Mouse (Mus musculus) ovary, adult 18-20 months (tissue): ENCODE results near the gene Stpg4.

Source experiments
- DNase-seq: peaks from one replicate; pipeline ENCODE4 v3.0.0; 2022; ENCODE audit warnings: low spot score, mixed read lengths

The Stpg4 gene

DNA sequence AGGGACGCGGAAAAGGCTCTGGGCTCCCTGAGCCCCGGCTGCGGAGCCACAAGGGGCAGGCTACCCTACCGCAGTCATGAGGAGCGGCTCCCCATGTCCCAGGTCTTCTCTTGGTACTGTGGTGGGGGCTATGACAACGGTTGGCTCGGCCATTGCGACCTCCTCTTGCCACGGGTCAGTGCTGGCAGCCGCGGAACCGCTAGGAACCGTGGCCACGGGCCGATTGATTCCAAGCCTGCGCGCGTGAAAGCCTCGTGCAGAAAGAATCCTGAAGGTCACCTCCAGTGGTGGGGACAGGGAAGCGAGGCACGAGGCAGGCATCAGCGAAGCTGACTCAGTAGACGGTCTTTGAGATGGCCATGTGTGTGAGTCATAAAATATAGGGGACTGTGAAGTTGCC is at the start of gene Stpg4:
Gene Stpg4 (minus strand): TSS at position 231 of the 400 bp plus-strand sequence.
- DNase-seq, result no peak

DNA sequence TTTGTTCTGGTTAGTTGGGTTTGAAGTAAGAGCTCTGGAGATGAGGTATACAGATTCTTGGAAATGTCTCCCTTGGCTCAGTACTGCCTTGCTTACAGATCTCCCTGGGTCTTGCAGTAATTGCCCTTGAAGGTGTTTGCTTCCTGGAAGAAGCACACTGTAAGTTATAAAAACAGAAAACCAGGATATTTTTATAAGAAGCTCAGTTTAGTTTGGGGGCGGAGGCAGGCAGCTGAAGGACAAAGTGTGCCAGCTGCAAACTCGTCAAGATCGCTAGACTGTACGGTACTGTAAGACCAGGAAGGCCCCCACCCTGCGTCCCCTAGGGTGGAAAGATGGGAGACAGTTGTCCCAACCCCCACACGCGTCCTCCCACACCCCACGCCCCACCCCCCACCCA is 47.8 kb upstream of the Stpg4 start:
- no peak for DNase-seq

DNA sequence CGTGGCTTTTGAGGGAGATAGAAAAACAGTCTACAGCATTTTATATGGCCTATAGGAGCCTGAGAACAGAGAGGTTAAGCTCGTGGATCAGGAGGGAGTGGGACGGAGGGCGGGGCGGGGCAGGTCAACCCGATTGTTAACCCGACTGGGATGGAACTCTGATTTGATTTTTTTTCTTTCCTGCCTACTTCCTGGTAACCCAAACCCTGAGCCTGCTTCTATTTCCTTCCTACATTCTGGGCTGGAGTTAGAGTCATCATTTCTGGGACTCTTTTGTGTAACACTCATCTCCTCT is 46.9 kb upstream of the Stpg4 start:
- DNase-seq, result no peak

DNA sequence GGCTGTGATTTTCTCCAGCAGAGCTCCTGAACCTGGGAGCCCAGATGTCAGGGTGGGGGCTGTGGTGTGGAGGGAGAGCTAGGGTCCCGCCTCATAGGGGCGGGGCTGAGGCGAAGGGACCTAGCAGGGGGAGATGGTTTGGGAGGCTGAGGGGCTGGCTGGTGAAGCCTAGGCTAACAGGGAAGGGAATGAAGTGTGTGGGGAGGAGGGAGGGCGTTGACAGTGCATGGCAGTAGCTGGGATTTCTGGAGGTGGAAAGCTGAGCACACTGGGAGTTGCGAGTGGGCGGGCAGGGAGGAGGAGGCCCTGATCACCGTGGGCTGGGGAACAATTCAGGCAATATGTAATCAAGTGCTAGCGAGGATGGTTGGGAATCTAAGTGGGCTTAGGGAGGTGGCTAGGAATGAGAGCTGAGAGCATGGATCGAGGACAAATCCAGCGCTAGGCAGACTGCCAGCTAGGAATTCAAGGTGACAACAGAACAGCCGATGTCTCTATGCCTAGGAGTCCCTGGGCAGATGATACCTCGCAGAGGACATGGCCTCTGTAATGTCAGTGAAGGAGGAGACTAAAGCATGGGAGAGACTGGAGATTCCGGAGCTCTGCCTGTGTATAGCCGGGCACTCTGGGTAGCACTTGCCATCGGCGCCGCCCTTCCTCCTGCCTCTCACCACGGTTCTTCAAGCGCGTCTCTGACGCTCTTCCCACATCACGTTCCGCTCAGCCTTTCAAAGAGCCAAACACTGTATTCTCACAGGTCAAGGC is 46.4 kb upstream of the Stpg4 start:
- peak; percentile 49 for DNase-seq

DNA sequence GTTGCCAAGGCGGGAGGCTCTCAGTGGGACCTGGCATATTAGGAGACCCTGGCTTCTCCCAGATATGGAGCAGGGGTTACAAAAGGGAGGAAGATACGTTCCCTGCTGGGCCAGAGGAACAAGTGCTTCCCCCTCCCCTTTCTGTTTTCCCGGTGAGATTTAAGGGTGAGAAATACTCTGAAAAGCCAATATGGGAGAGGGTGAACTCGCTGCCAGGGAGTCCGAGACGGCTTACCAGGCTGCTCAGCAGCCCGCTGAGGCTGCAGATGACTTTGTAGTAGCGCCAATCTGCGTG is 45.8 kb upstream of the Stpg4 start:
- no peak for DNase-seq

DNA sequence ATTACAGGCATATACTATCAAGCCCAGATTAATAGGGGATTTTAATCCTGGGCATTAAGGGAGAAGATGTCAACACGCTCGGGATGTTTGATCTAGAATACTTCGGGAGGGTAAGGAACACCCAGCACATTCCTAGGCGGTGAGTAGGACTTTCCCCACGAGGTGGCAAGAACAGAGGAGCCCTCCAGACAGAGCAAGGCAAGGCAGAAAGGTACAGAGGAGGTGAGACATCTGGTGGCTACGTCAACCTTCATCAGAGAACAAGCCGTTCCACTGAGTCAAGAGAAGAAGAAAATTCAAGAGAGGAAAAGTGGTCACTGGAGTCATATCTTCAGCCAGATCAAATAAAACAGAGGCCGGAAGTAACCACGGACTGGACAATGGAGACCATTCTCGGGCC is 45.3 kb upstream of the Stpg4 start:
- no peak for DNase-seq

DNA sequence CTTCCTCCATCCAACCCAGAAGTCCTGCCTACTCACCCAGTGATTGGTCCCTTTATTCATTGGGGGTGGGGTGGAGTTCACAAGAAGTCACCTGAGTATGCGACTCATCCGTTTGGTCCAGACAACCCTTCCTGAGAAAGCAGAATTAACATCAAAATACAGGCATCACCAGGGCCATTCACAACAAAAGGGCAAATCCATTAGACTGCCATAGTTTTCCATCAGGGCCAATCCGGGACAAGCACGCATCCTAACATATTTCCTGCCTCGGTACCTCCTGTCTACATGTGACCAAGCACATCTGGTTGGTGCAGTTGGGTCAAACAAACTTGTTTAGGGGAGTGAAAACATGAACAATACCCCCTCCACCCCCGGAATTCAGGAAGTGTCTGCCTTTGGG is 44.1 kb upstream of the Stpg4 start:
- no peak for DNase-seq

DNA sequence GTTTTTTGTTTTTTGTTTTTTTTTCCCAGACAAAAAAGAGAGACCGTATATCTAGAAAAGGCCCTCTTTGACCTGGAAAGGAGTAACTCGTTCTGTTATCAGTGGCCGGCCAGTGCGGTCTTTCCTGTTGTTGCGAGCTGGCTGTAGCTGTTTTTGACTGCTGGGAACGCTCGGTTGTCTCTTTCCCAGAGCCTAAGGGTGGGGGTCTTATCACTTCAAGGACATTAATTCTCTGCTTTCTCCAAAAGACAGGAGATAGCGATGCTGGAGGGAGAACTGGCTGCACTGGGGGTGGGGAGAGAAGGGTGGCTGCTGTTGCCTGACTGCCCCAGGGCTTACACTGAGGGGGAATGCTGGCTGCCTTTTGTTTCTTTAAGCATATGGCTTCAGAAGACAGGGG is 43.3 kb upstream of the Stpg4 start:
- peak; percentile 56 for DNase-seq

DNA sequence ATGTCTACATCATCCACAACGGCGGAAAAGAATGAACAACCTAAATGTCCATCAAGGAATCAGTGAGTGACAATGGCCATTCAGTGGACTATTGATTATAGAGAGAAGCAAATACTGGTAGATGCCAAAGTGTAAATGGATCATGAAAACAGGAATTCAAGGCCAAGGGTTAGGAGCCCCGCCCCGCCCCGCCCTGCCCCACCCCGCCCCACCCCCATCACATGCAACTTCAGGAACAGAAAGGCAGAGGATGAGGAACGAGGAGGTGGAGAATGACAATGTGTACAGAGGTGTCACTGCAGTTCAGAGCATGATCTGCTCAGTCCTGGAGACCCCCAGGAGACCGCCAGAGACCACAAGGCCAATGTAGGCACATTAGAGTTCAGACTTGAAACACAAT is 42.7 kb upstream of the Stpg4 start:
- no peak for DNase-seq

DNA sequence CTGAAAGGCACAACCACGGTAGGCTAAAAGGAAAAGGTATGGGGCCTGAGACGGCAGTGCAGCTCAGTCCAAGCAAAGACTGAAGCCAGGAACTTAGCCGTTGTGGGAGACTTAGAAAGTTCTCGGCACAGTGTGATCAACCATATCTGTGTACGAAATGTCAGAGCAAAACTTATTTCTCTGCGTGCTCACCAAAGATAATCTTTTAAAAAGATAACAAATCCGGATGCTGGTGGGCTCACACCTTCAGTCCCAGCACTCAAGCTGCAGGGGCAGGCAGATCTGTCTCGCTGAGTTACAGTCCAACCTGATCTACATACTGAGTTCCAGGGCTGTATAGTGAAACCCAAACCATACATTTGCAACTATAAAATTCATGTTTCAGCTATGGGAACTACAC is 41.9 kb upstream of the Stpg4 start:
- DNase-seq, result no peak

DNA sequence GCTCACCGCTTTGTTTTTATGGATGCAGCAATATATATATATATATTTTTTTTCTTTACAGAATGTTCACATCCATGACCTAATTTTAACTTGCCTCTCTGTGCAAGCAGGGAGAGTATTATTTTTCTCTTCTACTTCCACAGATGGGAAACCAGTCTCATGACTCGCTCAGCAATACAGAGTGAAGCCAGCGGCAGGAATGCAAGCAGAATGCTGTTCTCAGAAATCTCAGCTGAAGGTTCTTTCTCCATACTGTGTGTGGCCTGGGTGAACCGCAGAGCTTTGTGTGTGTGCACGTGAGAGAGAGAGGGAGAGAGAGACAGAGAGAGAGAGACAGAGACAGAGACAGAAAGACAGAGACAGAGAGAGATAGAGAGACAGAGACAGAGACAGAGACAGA is 41.1 kb upstream of the Stpg4 start:
- DNase-seq, result no peak

DNA sequence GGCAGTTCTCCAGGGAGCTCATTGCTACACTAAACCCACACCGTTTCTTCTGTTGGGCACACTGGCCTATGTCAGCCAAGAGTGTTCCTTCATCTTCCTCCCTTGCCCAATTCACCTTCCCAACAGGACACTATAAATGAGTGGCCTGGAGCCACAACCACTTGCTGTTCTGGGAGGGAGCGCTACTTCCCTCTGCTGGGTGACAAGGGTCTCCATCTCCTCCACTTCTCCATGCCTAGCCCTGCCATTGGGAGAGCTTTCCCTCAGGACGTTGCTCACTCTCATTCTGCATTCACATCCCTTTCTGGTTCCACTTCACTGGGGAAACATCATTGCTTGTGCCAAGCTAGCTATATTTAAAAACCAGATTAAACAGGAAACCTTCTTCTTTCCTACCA is 34.0 kb upstream of the Stpg4 start:
- no peak for DNase-seq

DNA sequence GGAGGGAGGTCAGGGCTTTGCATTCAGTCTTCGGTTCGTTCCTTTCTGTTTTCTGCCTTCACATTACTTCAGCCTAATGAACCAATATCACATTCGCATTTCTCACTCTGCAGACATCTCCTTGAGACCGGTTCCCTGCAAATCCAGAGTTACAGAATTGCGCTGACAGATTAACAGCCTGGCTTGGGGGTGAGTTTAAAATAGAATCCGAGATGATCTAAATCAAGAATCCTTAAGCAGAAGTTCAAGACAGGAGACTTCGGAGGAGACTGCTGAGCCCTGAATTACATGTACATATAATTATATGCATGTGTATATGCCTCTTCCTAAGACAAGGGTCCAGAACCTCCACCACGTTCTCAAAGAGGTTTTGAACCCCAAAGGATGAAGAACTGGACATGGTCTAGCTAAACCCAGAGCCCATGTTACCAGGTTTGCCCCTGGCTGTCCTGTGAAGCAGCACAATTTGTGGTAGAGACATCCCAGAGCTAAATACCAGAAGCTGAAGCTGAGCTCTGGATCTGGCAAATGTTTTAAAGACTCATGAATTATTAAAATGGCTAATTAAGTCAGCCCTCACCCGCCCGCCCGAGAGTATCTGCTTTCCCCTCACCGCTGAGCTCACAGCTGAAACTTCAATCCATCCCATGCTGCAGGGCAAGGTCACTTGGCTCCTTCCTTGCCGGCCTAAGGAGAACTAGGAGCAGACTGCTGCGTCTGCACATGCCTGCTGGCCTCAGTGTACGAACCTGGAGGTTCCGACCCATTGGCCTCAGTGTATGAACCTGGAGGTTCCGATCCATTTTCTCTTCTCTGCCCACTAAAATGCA is 33.3 kb upstream of the Stpg4 start:
- DNase-seq, result no peak

DNA sequence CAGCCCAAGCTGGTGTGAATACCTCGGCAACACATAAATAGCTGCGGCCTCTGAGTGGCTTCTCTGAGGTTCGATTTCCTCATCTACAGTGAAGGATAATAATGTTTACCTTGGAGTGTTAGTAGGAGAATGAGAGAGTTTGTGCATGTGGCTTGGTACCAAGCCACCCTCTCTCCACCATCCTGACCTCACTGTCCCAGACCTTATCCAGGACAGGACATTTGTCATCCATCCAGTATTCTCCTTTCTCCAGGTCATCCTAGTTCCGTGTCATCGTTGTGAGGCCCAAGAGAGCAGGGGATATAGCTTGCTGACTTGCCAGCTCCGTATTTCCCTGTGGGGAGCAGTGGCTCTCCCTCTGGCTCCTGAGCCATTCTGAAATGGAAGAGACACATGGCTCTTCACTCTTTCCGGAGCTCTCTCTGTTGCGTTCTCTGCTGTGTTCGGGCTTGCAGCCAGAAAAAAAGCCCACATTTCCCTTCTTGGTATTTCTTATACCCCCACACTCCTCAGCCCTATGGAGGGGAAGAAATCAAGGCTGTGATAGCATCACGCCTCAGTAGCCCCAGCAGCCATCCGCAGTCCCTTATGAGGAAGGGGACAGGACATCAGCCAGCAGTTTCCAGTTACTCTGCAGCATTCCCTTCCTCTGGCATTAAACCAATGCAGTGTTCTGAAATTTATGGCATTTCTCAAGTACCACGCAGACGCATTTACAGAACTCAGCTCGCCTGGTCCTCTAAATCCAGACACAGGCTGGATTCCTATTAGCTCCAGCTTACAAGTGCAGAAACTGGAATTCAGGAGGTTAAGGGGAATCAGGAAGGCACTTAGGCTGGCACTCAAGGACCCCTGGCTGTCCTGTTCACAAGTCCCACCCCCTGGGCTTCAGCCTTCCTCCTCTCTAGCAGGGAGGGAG is 32.5 kb upstream of the Stpg4 start:
- DNase-seq, result no peak

DNA sequence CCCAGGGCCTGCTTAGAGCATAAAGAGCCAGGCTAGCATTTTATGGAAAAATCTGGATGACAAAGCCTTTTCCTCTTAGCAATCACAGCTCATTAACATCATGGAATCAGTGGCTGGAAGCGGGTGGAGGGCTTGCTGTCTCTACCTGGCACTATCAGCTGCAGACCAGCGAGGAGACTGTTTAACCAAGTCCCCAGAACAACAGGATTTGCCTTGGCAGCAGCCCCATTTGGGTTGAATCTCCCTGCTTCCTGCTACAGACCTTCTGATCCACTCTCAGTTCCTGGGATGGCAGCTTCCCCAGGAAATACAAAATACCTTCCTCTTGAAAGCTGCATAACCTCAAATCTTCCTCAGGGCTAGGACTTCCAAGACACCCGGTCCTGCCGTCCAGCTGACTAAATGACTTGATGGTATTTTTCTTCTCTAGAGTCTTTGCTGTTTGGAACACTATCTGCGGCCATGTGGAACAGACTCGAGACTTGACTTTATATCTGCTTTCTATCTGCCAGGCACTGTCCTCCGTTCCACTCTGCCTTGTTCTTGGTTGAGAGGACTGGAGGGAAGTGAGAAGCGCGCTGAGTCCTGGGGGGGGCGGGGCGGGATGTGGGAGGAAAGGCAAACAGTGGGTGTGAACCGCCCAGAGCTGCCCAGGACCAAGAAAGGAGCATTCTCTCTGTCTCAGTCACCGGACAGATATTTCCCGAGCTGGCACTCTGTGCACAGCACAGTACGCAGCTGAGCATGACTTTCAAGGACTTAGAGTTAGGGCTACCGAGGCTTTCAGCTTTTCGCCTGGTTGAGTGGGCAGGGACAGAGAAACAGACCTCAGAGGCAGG is 31.6 kb upstream of the Stpg4 start:
- DNase-seq, result peak; percentile 59

DNA sequence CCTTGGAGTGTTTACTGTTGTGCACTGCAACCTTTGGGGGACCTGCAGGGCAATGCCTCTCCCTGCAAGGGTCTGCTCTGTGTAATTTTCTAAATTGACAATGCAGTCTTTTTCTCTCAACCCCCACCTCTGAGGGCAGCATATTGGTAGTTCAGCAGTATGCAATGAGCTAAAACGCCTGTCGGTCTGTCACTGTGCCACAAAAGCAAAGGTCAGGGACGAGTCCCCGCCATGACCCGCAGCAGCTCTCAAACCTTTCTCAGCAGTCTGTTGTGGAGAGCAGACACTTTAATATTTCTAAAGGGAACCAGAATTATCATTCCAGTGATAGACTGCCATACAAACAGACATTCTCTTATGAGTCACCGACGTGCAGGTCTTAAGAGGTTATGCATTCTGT is 30.4 kb upstream of the Stpg4 start:
- no peak for DNase-seq

DNA sequence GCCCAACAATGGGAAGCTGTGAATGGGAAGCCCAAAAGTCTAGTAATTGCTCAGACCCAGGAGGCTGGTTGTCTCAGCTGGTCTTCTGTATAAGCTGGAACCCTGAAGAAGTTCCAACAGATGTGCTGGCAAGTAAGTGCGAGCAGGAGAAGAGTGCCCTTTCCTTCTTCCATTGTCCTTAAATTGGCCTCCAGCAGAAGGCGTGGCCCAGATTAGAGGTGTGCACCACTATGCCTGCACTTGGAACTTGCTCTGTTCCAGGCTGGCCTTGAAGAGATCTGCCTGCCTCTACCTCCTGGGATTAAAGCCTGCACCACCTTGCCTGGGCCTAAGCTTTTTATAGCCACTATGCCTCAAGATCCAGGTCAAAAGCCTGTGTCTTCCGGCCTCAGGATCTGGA is 26.6 kb upstream of the Stpg4 start:
- DNase-seq, result no peak

DNA sequence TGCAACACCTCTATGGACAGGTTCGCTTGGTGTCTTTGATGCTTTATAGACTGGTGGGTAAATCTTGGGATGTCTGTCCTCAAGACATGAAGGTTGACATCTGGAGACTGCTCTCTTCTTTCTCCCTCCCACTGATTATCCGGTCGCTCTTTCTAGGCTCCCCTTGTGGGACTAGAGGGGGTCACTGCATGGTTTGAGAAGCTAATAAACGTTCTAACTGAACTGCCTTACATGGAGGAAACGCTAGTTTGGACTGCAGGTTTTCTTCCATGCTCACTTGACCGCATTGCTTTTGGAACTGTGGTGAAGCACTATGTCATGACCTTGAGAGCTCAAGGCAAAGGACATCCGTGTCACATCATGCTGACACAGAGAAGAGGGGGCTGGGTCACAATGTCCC is 25.8 kb upstream of the Stpg4 start:
- DNase-seq, result no peak

DNA sequence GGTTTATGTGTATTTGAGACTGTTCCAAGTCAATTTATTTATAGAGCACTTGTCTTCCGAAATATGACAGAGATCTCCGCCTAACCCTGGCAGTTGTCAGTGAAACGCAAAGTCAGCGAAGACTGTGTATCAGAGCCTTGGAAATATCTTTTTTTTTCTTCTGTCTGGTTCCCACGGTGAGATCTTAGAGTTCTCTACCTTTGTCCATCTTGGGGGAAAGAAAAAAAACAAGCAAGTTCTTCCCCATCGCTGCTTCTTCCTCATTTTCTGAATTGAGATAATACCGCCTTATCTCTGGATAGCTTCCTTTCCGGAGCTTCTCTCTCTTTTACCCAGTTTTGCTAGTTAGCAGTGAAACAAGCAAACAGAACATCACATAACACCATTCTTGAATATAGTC is 21.3 kb upstream of the Stpg4 start:
- DNase-seq, result no peak

DNA sequence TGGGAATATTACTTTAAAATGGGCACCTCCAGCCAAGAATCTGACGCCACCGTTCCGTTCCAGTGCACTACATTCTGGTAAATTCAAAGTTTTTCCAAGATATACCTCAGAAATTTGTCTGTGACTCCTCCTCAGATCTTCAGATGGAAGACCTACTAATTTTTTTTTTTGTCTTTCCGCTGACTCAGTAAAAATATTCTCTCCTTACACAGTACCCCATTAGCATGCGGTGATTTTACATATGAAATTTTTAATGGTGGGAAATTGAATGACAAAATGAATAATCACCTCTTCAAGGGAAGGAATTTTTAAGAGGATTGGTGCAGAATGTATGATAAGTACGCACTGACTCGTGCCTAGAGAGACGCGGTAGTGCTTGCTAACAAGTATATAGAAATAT is 20.8 kb upstream of the Stpg4 start:
- DNase-seq, result no peak

DNA sequence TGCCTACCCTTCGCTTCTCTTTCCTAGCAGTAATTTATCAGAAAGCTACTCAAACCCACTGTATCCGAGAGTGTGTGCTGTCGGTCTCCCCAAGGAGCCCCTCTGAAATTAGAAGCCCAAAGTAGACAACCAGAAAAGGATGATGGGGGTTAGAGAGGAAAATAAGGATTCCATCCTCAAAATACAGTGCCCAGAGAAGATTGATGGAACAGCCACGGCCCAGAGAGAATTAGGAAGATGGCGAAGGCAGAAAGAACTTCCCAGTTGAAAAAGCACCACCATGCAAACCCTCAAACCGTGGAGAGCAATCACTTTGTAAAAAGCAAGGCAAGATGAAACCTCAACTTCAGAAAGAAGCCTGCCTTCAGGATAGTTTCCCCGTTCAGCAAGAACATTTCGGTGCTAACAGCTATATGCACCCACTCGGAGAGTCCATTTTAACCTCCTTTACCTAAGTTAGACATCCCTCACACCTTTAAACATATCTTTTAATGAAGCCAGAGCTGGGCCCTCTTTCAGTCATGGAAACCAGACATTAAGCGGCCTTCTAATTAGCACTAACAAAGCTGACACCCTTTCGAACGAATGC is 20.2 kb upstream of the Stpg4 start:
- no peak for DNase-seq
